In the genomic region with DNA sequence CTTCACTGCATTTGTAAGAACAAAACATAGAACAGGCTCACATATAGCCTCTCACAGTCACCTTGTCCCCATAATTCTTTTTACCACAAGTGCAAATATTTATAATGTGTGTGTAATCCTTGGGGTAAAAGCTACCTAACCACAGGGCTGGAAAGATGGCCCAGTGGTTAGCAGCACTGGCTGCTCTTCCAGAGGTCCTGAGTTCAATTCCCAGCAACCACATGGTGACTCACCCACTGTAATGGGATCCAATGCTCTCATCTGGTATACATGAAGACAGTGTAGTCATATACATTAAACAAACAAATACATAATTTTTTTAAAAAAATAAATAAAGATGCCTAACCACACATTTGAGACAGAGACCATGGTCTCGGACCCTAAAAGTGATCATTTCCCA, we compare ENCODE assay signal across 35 mouse cellular contexts.
"Had no signal": no experiment of that assay in that cellular context is flagged by ENCODE, and none has a peak within 500 bp of the region (broad histone marks: within the 10 kb centered on the region; RNA-seq: fewer than 3 reads in every experiment).

No protein-coding gene starts in this region.

- H3K4me3 ChIP-seq: heart, embryonic 10.5 days; heart, embryonic 12.5 days; heart, embryonic 13.5 days; heart, embryonic 15.5 days; hindbrain, embryonic 10.5 days; hindbrain, embryonic 12.5 days; hindbrain, embryonic 13.5 days; hindbrain, embryonic 15.5 days; intestine, embryonic 15.5 days; kidney, embryonic 15.5 days; layer of hippocampus, adult 2 months; left cerebral cortex, adult 2 months had no signal

- H3K9ac ChIP-seq: heart, embryonic 12.5 days; heart, embryonic 13.5 days; heart, embryonic 15.5 days; hindbrain, embryonic 12.5 days; hindbrain, embryonic 13.5 days; hindbrain, embryonic 14.5 days; hindbrain, embryonic 15.5 days; intestine, embryonic 15.5 days; kidney, embryonic 15.5 days had no signal

- H3K27ac ChIP-seq: heart, embryonic 10.5 days; heart, embryonic 13.5 days; heart, embryonic 15.5 days; hindbrain, embryonic 12.5 days; hindbrain, embryonic 13.5 days; hindbrain, embryonic 14.5 days; hindbrain, embryonic 15.5 days; hindbrain, postnatal 0 days; intestine, embryonic 15.5 days; kidney, embryonic 15.5 days; kidney, postnatal 0 days; layer of hippocampus, adult 2 months; left cerebral cortex, adult 2 months had no signal

- H3K4me1 ChIP-seq: heart, embryonic 12.5 days; heart, embryonic 13.5 days; heart, embryonic 15.5 days; intestine, embryonic 15.5 days had no signal

- H3K36me3 ChIP-seq: heart, embryonic 10.5 days; heart, embryonic 12.5 days; heart, embryonic 13.5 days; heart, embryonic 15.5 days; hindbrain, embryonic 10.5 days; hindbrain, embryonic 12.5 days; hindbrain, embryonic 13.5 days; hindbrain, embryonic 15.5 days; intestine, embryonic 15.5 days; kidney, embryonic 15.5 days had no signal

- ATAC-seq: hindbrain, embryonic 16.5 days; hindbrain, postnatal 0 days; inflammation-experienced regulatory T-cells, adult 6 months; intestine, embryonic 15.5 days; intestine, embryonic 16.5 days had no signal

- H3K9me3 ChIP-seq: heart, embryonic 10.5 days; heart, embryonic 13.5 days; heart, embryonic 15.5 days; hindbrain, embryonic 10.5 days; hindbrain, embryonic 12.5 days; hindbrain, embryonic 13.5 days; hindbrain, embryonic 15.5 days; intestine, embryonic 15.5 days; kidney, embryonic 15.5 days had no signal

- H3K27me3 ChIP-seq: heart, embryonic 12.5 days; heart, embryonic 15.5 days; hindbrain, embryonic 15.5 days; intestine, embryonic 15.5 days; kidney, embryonic 15.5 days had no signal

- DNase-seq: heart, postnatal 10 days; heart, postnatal 14 days; heart, postnatal 36 days; heart, postnatal 4 days; kidney, adult 11 months; kidney, adult 18-20 months; kidney, adult 2 months; kidney, adult 8-10 months; kidney, adult 9 months; kidney, postnatal 10 days; kidney, postnatal 14 days; kidney, postnatal 25 days; kidney, postnatal 36 days; kidney, postnatal 4 days; layer of hippocampus, adult 9-11 months; layer of hippocampus, postnatal 36 days had no signal

- H3K4me2 ChIP-seq: heart, embryonic 11.5 days; heart, embryonic 12.5 days; heart, embryonic 13.5 days; heart, embryonic 15.5 days; hindbrain, embryonic 12.5 days; hindbrain, embryonic 13.5 days; hindbrain, embryonic 14.5 days; hindbrain, embryonic 15.5 days; intestine, embryonic 15.5 days; kidney, embryonic 15.5 days had no signal
